Mouse (Mus musculus): Measurements from ENCODE around the gene Slc25a22.
A peak's percentile ranks its signal among the peaks of the same experiment; 100 is the strongest.
"Not testable (repeated sequence)": the region's sequence is repeated elsewhere in the genome, so short reads cannot be mapped to it uniquely, and the experiment has no call there.

The Slc25a22 gene

GRCm38 (mm10) chr7:141457986-141458660 is 20.4 kb upstream of the Slc25a22 start:
- peak; percentile 47 to 80 for DNase-seq (ENCODE audit: low spot score in 2 of 2)

GRCm38 (mm10) chr7:141457236-141457635 is 19.5 kb upstream of the Slc25a22 start:
- DNase-seq (ENCODE audit: low spot score in 2 of 2) = no peak

GRCm38 (mm10) chr7:141456739-141457138 is 19.0 kb upstream of the Slc25a22 start:
- DNase-seq (ENCODE audit: low spot score in 2 of 2) = peak in 1 of 2 experiments; percentile 15

GRCm38 (mm10) chr7:141455610-141456314 is 18.1 kb upstream of the Slc25a22 start:
- peak; percentile 73 to 79 for DNase-seq (ENCODE audit: low spot score in 2 of 2)

- peak; percentile 90 to 98 for DNase-seq (ENCODE audit: low spot score in 2 of 2)
Observed at GRCm38 (mm10) chr7:141454967-141455551, 17.4 kb upstream of the Slc25a22 start, which contains the start of gene Pnpla2. Gene Pnpla2, plus strand, starts transcription at chr7:141455198.

- DNase-seq (ENCODE audit: low spot score in 2 of 2) = no peak
Observed at GRCm38 (mm10) chr7:141453636-141454035, 15.9 kb upstream of the Slc25a22 start.

- DNase-seq (ENCODE audit: low spot score in 2 of 2) = no peak
Observed at GRCm38 (mm10) chr7:141451928-141452327, 14.2 kb upstream of the Slc25a22 start.

- peak; percentile 94 to 95 for DNase-seq (ENCODE audit: low spot score in 2 of 2)
Observed at GRCm38 (mm10) chr7:141447110-141447991, 9.7 kb upstream of the Slc25a22 start, which contains the start of gene Rplp2. Gene Rplp2, plus strand, starts transcription at chr7:141447370.

GRCm38 (mm10) chr7:141446374-141446773 is 8.7 kb upstream of the Slc25a22 start:
- not testable (repeated sequence) for DNase-seq (ENCODE audit: low spot score in 2 of 2)

GRCm38 (mm10) chr7:141443828-141444237 is 6.1 kb upstream of the Slc25a22 start, which contains the start of gene Pidd1:
Gene Pidd1, minus strand, starts transcription at chr7:141444025.
- DNase-seq (ENCODE audit: low spot score in 2 of 2) = peak in 1 of 2 experiments; percentile 79

GRCm38 (mm10) chr7:141443081-141443821 is 5.6 kb upstream of the Slc25a22 start:
- peak; percentile 55 to 62 for DNase-seq (ENCODE audit: low spot score in 2 of 2)

GRCm38 (mm10) chr7:141442199-141442598 is 4.5 kb upstream of the Slc25a22 start:
- peak; percentile 25 to 29 for DNase-seq (ENCODE audit: low spot score in 2 of 2)

GRCm38 (mm10) chr7:141441460-141441859 is 3.8 kb upstream of the Slc25a22 start:
- peak in 1 of 2 experiments; percentile 19 for DNase-seq (ENCODE audit: low spot score in 2 of 2)

- peak in 1 of 2 experiments; percentile 70 for DNase-seq (ENCODE audit: low spot score in 2 of 2)
Observed at GRCm38 (mm10) chr7:141440613-141441012, 2.9 kb upstream of the Slc25a22 start.

GRCm38 (mm10) chr7:141439811-141440210 is 2.1 kb upstream of the Slc25a22 start:
- DNase-seq (ENCODE audit: low spot score in 2 of 2) = peak in 1 of 2 experiments; percentile 14

- DNase-seq (ENCODE audit: low spot score in 2 of 2) = peak in 1 of 2 experiments; percentile 14
Observed at GRCm38 (mm10) chr7:141439140-141439679, 1.5 kb upstream of the Slc25a22 start.

GRCm38 (mm10) chr7:141438201-141438968 is 693 bp upstream of the Slc25a22 start:
- DNase-seq (ENCODE audit: low spot score in 2 of 2) = peak in 1 of 2 experiments; percentile 29

GRCm38 (mm10) chr7:141436523-141436892 is 1.2 kb downstream of the Slc25a22 start:
- DNase-seq (ENCODE audit: low spot score in 2 of 2) = peak in 1 of 2 experiments; percentile 14

GRCm38 (mm10) chr7:141435856-141436522 is 1.7 kb downstream of the Slc25a22 start:
- peak in 1 of 2 experiments; percentile 18 for DNase-seq (ENCODE audit: low spot score in 2 of 2)
